Mouse (Mus musculus): ENCODE measurements around the gene Ttll11.

Ttll11 gene

GRCm38 (mm10) chr2:35979644-35980021 lies at the start of gene Ttll11:
TSS of gene Ttll11 (minus strand) at chr2:35979913.
- CTCF ChIA-PET = no interaction called here

- CTCF ChIA-PET = no interaction called here
These were observed 43.6 kb upstream of the Ttll11 start for GRCm38 (mm10) chr2:36023291-36023690.

GRCm38 (mm10) chr2:36021385-36022159 lies 41.9 kb upstream of the Ttll11 start:
- CTCF ChIA-PET = no interaction called here

- CTCF ChIA-PET = no interaction called here
These were observed 33.3 kb upstream of the Ttll11 start for GRCm38 (mm10) chr2:36013010-36013409.

GRCm38 (mm10) chr2:36011331-36011825 lies 31.7 kb upstream of the Ttll11 start:
- CTCF ChIA-PET = no interaction called here

- CTCF ChIA-PET = no interaction called here
These were observed 30.9 kb upstream of the Ttll11 start for GRCm38 (mm10) chr2:36010579-36010978.

- CTCF ChIA-PET = interaction anchor here (2.3 kb wide), 1 partner anchor 25 kb away, joined by 6 read pairs; no protein-coding TSS in a partner anchor
These were observed 29.7 kb upstream of the Ttll11 start for GRCm38 (mm10) chr2:36009386-36009785.

- CTCF ChIA-PET = interaction anchor here (2.3 kb wide), 1 partner anchor 24 kb away, joined by 6 read pairs; no protein-coding TSS in a partner anchor
These were observed 28.4 kb upstream of the Ttll11 start for GRCm38 (mm10) chr2:36008071-36008470.

- CTCF ChIA-PET = no interaction called here
These were observed 22.5 kb upstream of the Ttll11 start for GRCm38 (mm10) chr2:36002188-36002587.

GRCm38 (mm10) chr2:36000390-36000789 lies 20.7 kb upstream of the Ttll11 start:
- CTCF ChIA-PET = no interaction called here

GRCm38 (mm10) chr2:35999212-35999611 lies 19.5 kb upstream of the Ttll11 start:
- CTCF ChIA-PET = no interaction called here

- CTCF ChIA-PET = no interaction called here
These were observed 18.7 kb upstream of the Ttll11 start for GRCm38 (mm10) chr2:35998416-35998815.

GRCm38 (mm10) chr2:35996753-35997152 lies 17.0 kb upstream of the Ttll11 start:
- CTCF ChIA-PET = no interaction called here

GRCm38 (mm10) chr2:35994303-35994702 lies 14.6 kb upstream of the Ttll11 start:
- CTCF ChIA-PET = no interaction called here

- CTCF ChIA-PET = no interaction called here
These were observed 13.8 kb upstream of the Ttll11 start for GRCm38 (mm10) chr2:35993481-35993880.

GRCm38 (mm10) chr2:35992259-35992658 lies 12.5 kb upstream of the Ttll11 start:
- CTCF ChIA-PET = no interaction called here

- CTCF ChIA-PET = interaction anchor here (0.5 to 1.6 kb wide), 2 partner anchors 25 to 55 kb away, joined by 5 to 6 read pairs; no protein-coding TSS in a partner anchor
These were observed 4.2 kb upstream of the Ttll11 start for GRCm38 (mm10) chr2:35983869-35984268.

GRCm38 (mm10) chr2:35981872-35982271 lies 2.2 kb upstream of the Ttll11 start:
- CTCF ChIA-PET = no interaction called here

- CTCF ChIA-PET = no interaction called here
These were observed 621 bp downstream of the Ttll11 start for GRCm38 (mm10) chr2:35978941-35979643.

- CTCF ChIA-PET = no interaction called here
These were observed 1.3 kb downstream of the Ttll11 start for GRCm38 (mm10) chr2:35978276-35978933.

GRCm38 (mm10) chr2:35977749-35978148 lies 2.0 kb downstream of the Ttll11 start:
- CTCF ChIA-PET = interaction anchor here (0.6 kb wide), 1 partner anchor 581 kb away, joined by 3 read pairs; the partner anchor contains the start of gene 4930402F06Rik

- CTCF ChIA-PET = no interaction called here
These were observed 7.3 kb downstream of the Ttll11 start for GRCm38 (mm10) chr2:35972259-35973001.
